In genomic region chr5:138241511-138241910, GRCm38 (mm10) we compare ENCODE assay signal across 23 mouse cellular contexts. TPM values are rescaled to one million over a fixed set of nuclear protein-coding genes. Genes with fewer than 3 reads are reported as not detected.
DNase-seq lines count a peak whose midpoint lies in the region; ATAC-seq lines count a peak whose summit lies in the region.
"Had no signal": no experiment of that assay in that cellular context is flagged by ENCODE, and none has a peak within 500 bp of the region (broad histone marks: within the 10 kb centered on the region; RNA-seq: fewer than 3 reads in every experiment).

No protein-coding gene starts in this region.

- no peak for ATAC-seq in midbrain, embryonic 13.5 days
- ATAC-seq: CD4-positive, CD25-positive, alpha-beta regulatory T cell, adult 4 months; forebrain, embryonic 13.5 days; forebrain, postnatal 0 days; hindbrain, embryonic 16.5 days; inflammation-experienced regulatory T-cells, adult 6 months had no signal

- no peak overlapping the region for H3K4me2 ChIP-seq in midbrain, embryonic 13.5 days (replicated peaks)
- H3K4me2 ChIP-seq: forebrain, embryonic 13.5 days; heart, embryonic 13.5 days; hindbrain, embryonic 12.5 days had no signal

- no peak overlapping the region for H3K9ac ChIP-seq in midbrain, embryonic 13.5 days (replicated peaks)
- H3K9ac ChIP-seq: forebrain, embryonic 13.5 days; forebrain, postnatal 0 days; heart, embryonic 13.5 days; hindbrain, embryonic 12.5 days had no signal

- H3K27ac ChIP-seq in midbrain, embryonic 13.5 days = no peak overlapping the region
- H3K27ac ChIP-seq: embryonic facial prominence, embryonic 10.5 days; forebrain, embryonic 13.5 days; gastrocnemius, adult 2 months; heart, embryonic 13.5 days; hindbrain, embryonic 12.5 days had no signal

- no peaks in the 10 kb centered on the region for H3K4me1 ChIP-seq in midbrain, embryonic 13.5 days (replicated peaks)
- H3K4me1 ChIP-seq: embryonic facial prominence, embryonic 10.5 days; forebrain, embryonic 13.5 days; heart, embryonic 13.5 days; hindbrain, embryonic 12.5 days had no signal

- peak; percentile 75 for DNase-seq in heart, adult 11 months
- no peak for DNase-seq in heart, postnatal 25 days (ENCODE audit: low spot score)
- peak; percentile 37 for DNase-seq in adrenal gland, postnatal 25 days
- DNase-seq in lung, postnatal 10 days = peak; percentile 31
- no peak for DNase-seq in left cerebral cortex, adult 18-20 months (ENCODE audit: low spot score in 2 of 2)
- DNase-seq: B cell, adult 2 months; cerebellum, adult 2 months; cerebellum, postnatal 10 days; forebrain, postnatal 0 days; gastrocnemius, adult 2 months; gastrocnemius, postnatal 25 days; heart, postnatal 4 days had no signal

- H3K4me3 ChIP-seq in midbrain, embryonic 13.5 days (replicated peaks) = no peak overlapping the region
- H3K4me3 ChIP-seq: embryonic facial prominence, embryonic 10.5 days; forebrain, embryonic 13.5 days; gastrocnemius, adult 2 months; heart, embryonic 13.5 days; hindbrain, embryonic 12.5 days had no signal

- 50% methylated on average over 2 of the region's 2 CpGs for WGBS in midbrain, embryonic 13.5 days

- intact Hi-C loops in heart, postnatal 25 days (cut with DNase I) = no loop called here

- no peaks in the 10 kb centered on the region for H3K27me3 ChIP-seq in midbrain, embryonic 13.5 days
- H3K27me3 ChIP-seq: forebrain, embryonic 13.5 days; heart, embryonic 13.5 days; hindbrain, embryonic 12.5 days had no signal

- H3K36me3 ChIP-seq in midbrain, embryonic 13.5 days = no peaks in the 10 kb centered on the region
- H3K36me3 ChIP-seq: embryonic facial prominence, embryonic 10.5 days; G1E; heart, embryonic 13.5 days; hindbrain, embryonic 12.5 days had no signal

- no peaks in the 10 kb centered on the region for H3K9me3 ChIP-seq in midbrain, embryonic 13.5 days
- H3K9me3 ChIP-seq: embryonic facial prominence, embryonic 10.5 days; forebrain, embryonic 13.5 days; G1E; heart, embryonic 13.5 days; hindbrain, embryonic 12.5 days had no signal

RNA-seq across cellular contexts. Expression of gene Lamtor4, which starts 13.8 kb away (rescaled TPM):
- 10 to 100 TPM; 55.3 to 61.0 TPM for total RNA-seq in heart, postnatal 25 days (2021)
- total RNA-seq in adrenal gland, postnatal 25 days (2021) = 79.7 and 96.6 TPM in 2 replicates
- 10 to 100 TPM; 50.7 to 56.1 TPM for total RNA-seq in left cerebral cortex, adult 18-20 months (2021)
- 81.2 and 81.9 TPM in 2 replicates for polyA plus RNA-seq in midbrain, embryonic 13.5 days (2015; fragmentation: Nextera tagmentation; extraction: Ambion mirVana)

RNA-seq across cellular contexts. Expression of gene Nxpe5, which starts 15.8 kb away (rescaled TPM):
- total RNA-seq in heart, postnatal 25 days (2021) = 1 to 10 TPM in 1 of 2 experiments, under 1 TPM in 1; 0.96 to 1.2 TPM
- total RNA-seq in adrenal gland, postnatal 25 days (2021) = 0.30 TPM in 1 of 2 replicates, not detected in the other
- under 1 TPM; 0.23 to 0.26 TPM for total RNA-seq in left cerebral cortex, adult 18-20 months (2021)
- polyA plus RNA-seq in midbrain, embryonic 13.5 days (2015; fragmentation: Nextera tagmentation; extraction: Ambion mirVana) = 0.08 TPM in 1 of 2 replicates, not detected in the other
- total RNA-seq: forebrain, postnatal 0 days had no signal
- polyA plus RNA-seq: cerebellum, adult 2 months; embryonic facial prominence, embryonic 10.5 days; embryonic facial prominence, embryonic 14.5 days; forebrain, embryonic 13.5 days; forebrain, postnatal 0 days; G1E; heart, embryonic 13.5 days; hindbrain, embryonic 12.5 days; hindbrain, embryonic 16.5 days had no signal

RNA-seq across cellular contexts. Expression of gene BC037034, which starts 22.3 kb away (rescaled TPM):
- 1 to 10 TPM; 3.1 to 3.8 TPM for total RNA-seq in heart, postnatal 25 days (2021)
- total RNA-seq in adrenal gland, postnatal 25 days (2021) = 31.6 and 38.4 TPM in 2 replicates
- total RNA-seq in left cerebral cortex, adult 18-20 months (2021) = 10 to 100 TPM; 61.4 to 71.1 TPM
- 12.2 and 15.8 TPM in 2 replicates for polyA plus RNA-seq in midbrain, embryonic 13.5 days (2015; fragmentation: Nextera tagmentation; extraction: Ambion mirVana)

RNA-seq across cellular contexts. Expression of gene Gal3st4, which starts 31.1 kb away (rescaled TPM):
- under 1 TPM; 0.14 to 0.26 TPM for total RNA-seq in heart, postnatal 25 days (2021)
- not detected in 2 replicates for total RNA-seq in adrenal gland, postnatal 25 days (2021)
- total RNA-seq in left cerebral cortex, adult 18-20 months (2021) = 1 to 10 TPM; 2.5 to 3.5 TPM
- 2.5 and 3.0 TPM in 2 replicates for polyA plus RNA-seq in midbrain, embryonic 13.5 days (2015; fragmentation: Nextera tagmentation; extraction: Ambion mirVana)
- total RNA-seq: granulocyte monocyte progenitor cell, adult 5-6 weeks had no signal
- polyA plus RNA-seq: G1E had no signal

RNA-seq across cellular contexts. Expression of gene Gm43720, which starts 38.2 kb away (rescaled TPM):
- not detected for total RNA-seq in heart, postnatal 25 days (2021)
- total RNA-seq in adrenal gland, postnatal 25 days (2021) = not detected in 2 replicates
- not detected for total RNA-seq in left cerebral cortex, adult 18-20 months (2021)
- polyA plus RNA-seq in midbrain, embryonic 13.5 days (2015; fragmentation: Nextera tagmentation; extraction: Ambion mirVana) = 0.10 and 0.19 TPM in 2 replicates
- total RNA-seq: gastrocnemius, adult 2 months; gastrocnemius, postnatal 25 days; heart, postnatal 4 days had no signal
- polyA plus RNA-seq: CD4-positive, CD25-positive, alpha-beta regulatory T cell, adult 4 months; G1E had no signal

Comparison
In these comparisons a context has a peak if more than half of its experiments do, and no peak if none do; other contexts are left out.
1. DNase-seq: peak in heart, adult 11 months (single experiment), adrenal gland, postnatal 25 days (single experiment) and lung, postnatal 10 days (single experiment); none in heart, postnatal 25 days (single experiment) and left cerebral cortex, adult 18-20 months (0 of 2).